Mouse (Mus musculus) CH12.LX (cell line): ENCODE data around the gene Ttc23l. TPM values are rescaled to one million over a fixed set of nuclear protein-coding genes. Genes with fewer than 3 reads are reported as not detected.

ENCODE experiments used
- DNase-seq: peaks from one replicate; pipeline ENCODE4 v3.0.0-alpha.2; 2013; ENCODE audit errors: extremely low read depth
- H3K27ac ChIP-seq: 2 replicates; pipeline ENCODE4 v1.5.1; 2012; ENCODE audit warnings: low read depth, mild to moderate bottlenecking, control low read depth, moderate library complexity; ENCODE audit not compliant: insufficient read depth
- H3K27me3 ChIP-seq: replicated peaks from 2 replicates; pipeline ENCODE3; 2012; ENCODE audit warnings: inconsistent platforms
- H3K36me3 ChIP-seq, 2 experiments: replicated peaks in 1 of 2; 2 replicates each; pipeline versions ENCODE3 to v1.6.1; 2012; ENCODE audit warnings: inconsistent platforms in 1 of 2, low read length in 1 of 2, mild to moderate bottlenecking in 1 of 2, mixed read lengths in 1 of 2, moderate library complexity in 1 of 2; ENCODE audit not compliant: control insufficient read depth in 1 of 2, insufficient read depth in 1 of 2
- H3K4me1 ChIP-seq, 2 experiments: 2 replicates each; pipeline ENCODE4 v1.6.1; 2012; ENCODE audit warnings: inconsistent platforms in 1 of 2, moderate library complexity in 1 of 2; ENCODE audit not compliant: insufficient read depth in 2 of 2, control insufficient read depth in 1 of 2
- H3K4me2 ChIP-seq: 2 replicates; pipeline ENCODE4 v1.6.1; 2012; ENCODE audit warnings: low read depth, mild to moderate bottlenecking, control low read depth; ENCODE audit not compliant: poor library complexity, insufficient read depth, severe bottlenecking
- H3K4me3 ChIP-seq, 3 experiments: fragments of 150-350 bp in 1 of 3; sonication (generic) in 1 of 3; replicated peaks in 1 of 3; 2 replicates each; pipeline versions ENCODE3 to v1.5.1; 2011 to 2012; ENCODE audit warnings: low read depth in 2 of 3, low read length in 2 of 3, mild to moderate bottlenecking in 2 of 3, moderate library complexity in 2 of 3, control low read depth in 1 of 3, improper control_type of control experiment in 1 of 3, inconsistent platforms in 1 of 3, mixed read lengths in 1 of 3; ENCODE audit not compliant: poor library complexity in 1 of 3
- H3K79me2 ChIP-seq: replicated peaks from 2 replicates; pipeline ENCODE4 v1.6.1; 2012; ENCODE audit warnings: mild to moderate bottlenecking, moderate library complexity; ENCODE audit not compliant: control insufficient read depth, poor library complexity, insufficient read depth, severe bottlenecking; ENCODE audit errors: extremely low read depth
- H3K9ac ChIP-seq: 2 replicates; pipeline ENCODE4 v1.6.1; 2012; ENCODE audit warnings: low read depth, mild to moderate bottlenecking, control low read depth, moderate library complexity; ENCODE audit not compliant: insufficient read depth
- H3K9me3 ChIP-seq: replicated peaks from 2 replicates; pipeline ENCODE3; 2012; ENCODE audit warnings: low read length, inconsistent platforms, mixed read lengths
- BHLHE40 ChIP-seq: IDR thresholded peaks from 2 replicates; pipeline ENCODE4 v1.6.1; 2011; ENCODE audit warnings: mild to moderate bottlenecking, low read depth, low read length, improper control_type of control experiment
- CHD2 ChIP-seq: IDR thresholded peaks from 2 replicates; pipeline ENCODE4 v1.6.1; 2011; ENCODE audit warnings: low read length, improper control_type of control experiment
- EP300 ChIP-seq: IDR thresholded peaks from 2 replicates; pipeline ENCODE4 v1.6.1; 2011; ENCODE audit warnings: low read length, improper control_type of control experiment
- ETS1 ChIP-seq: conservative IDR thresholded peaks from 2 replicates; pipeline ENCODE4 v1.6.1; 2012; ENCODE audit warnings: low read depth, mild to moderate bottlenecking, inconsistent platforms, low read length, improper control_type of control experiment, moderate library complexity
- GABPA ChIP-seq: IDR thresholded peaks from 2 replicates; pipeline ENCODE4 v1.6.1; 2012; ENCODE audit warnings: low read depth, low read length, improper control_type of control experiment, inconsistent platforms; ENCODE audit not compliant: insufficient replicate concordance
- IRF4 ChIP-seq: IDR thresholded peaks from 2 replicates; pipeline ENCODE4 v1.6.1; 2014; ENCODE audit warnings: low read depth, mild to moderate bottlenecking, inconsistent platforms, low read length, improper control_type of control experiment
- MEF2A ChIP-seq: IDR thresholded peaks from 2 replicates; pipeline ENCODE4 v1.6.1; 2014; ENCODE audit warnings: low read depth, mild to moderate bottlenecking, inconsistent platforms, low read length, improper control_type of control experiment, borderline replicate concordance
- MXI1 ChIP-seq: IDR thresholded peaks from 2 replicates; pipeline ENCODE4 v1.6.1; 2011; ENCODE audit warnings: mild to moderate bottlenecking, low read depth, low read length, improper control_type of control experiment
- NELFE ChIP-seq: IDR thresholded peaks from 2 replicates; pipeline ENCODE4 v1.6.1; 2011; ENCODE audit warnings: low read depth, low read length, improper control_type of control experiment
- NRF1 ChIP-seq: IDR thresholded peaks from 2 replicates; pipeline ENCODE4 v1.6.1; 2014; ENCODE audit warnings: low read depth, mild to moderate bottlenecking, inconsistent platforms, low read length, improper control_type of control experiment, moderate library complexity
- SMC3 ChIP-seq: IDR thresholded peaks from 2 replicates; pipeline ENCODE4 v1.6.1; 2011; ENCODE audit warnings: low read depth, low read length, improper control_type of control experiment
- ZNF384 ChIP-seq: IDR thresholded peaks from 2 replicates; pipeline ENCODE4 v1.6.1; 2012; ENCODE audit warnings: low read depth, low read length, improper control_type of control experiment, inconsistent platforms
- dilution Hi-C: fragments of 300-500 bp; cut with MboI; formaldehyde crosslinking; loops from 2 replicates; pipeline ENCODE4 v1.14.3; 2020; ENCODE audit warnings: low sequenced_read_pairs; ENCODE audit not compliant: extremely low pct_unique_long_range_greater_than_20kb, extremely low pct_ligation_motif_present
- in situ Hi-C: fragments of 300-500 bp; cut with MboI; formaldehyde crosslinking; loops from 3 replicates; pipeline ENCODE4 v1.14.3; 2019; ENCODE audit warnings: low sequenced_read_pairs, low pct_ligation_motif_present, low pct_unique_long_range_greater_than_20kb, mixed read lengths
- polyA plus RNA-seq: library from polyadenylated mRNA; unstranded; fragments of >175 nt; gene quantifications from 2 replicates; pipeline ENCODE4 v1.2.1, GENCODE M21; 2012; ENCODE audit warnings: low read depth; ENCODE audit not compliant: insufficient read length
- total RNA-seq, 2 experiments: library from RNA; depleted of rRNA; stranded (reverse); fragments of 300-350 nt in 1 of 2; fragments of >200 nt in 1 of 2; gene quantifications; 2 replicates each; pipeline ENCODE4 v1.2.3; 2012 to 2014

Gene Ttc23l
- total and polyA plus RNA-seq, 3 experiments: 0.15 to 0.31 TPM; not detected in 1

DNA sequence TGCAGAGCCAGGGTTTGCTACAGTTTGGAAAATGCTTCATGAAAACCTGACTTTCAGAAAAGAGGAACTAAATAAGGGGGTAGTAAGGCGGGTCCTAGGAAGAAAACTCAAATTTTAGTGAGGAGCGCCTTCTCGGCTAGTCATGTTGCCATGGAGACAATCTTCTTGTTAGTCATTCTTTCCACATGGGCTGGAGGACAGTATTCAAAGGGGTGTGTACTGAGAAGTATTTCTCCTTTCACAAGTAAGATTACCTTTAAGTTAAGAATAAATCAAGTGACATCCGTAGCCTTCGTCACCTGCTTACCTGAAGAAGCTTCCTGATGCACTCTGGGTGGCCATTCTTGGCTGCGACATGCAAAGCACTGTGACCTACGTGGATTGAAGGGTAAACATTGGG lies 40.9 kb upstream of the Ttc23l start (continued):
- TF ChIP-seq GABPA (no peak), IRF4 (peak; percentile 66; the same call in 1 of the 2 replicates), MXI1 (peak; percentile 75; the same call in 1 of the 2 replicates), ZNF384 (no peak)

DNA sequence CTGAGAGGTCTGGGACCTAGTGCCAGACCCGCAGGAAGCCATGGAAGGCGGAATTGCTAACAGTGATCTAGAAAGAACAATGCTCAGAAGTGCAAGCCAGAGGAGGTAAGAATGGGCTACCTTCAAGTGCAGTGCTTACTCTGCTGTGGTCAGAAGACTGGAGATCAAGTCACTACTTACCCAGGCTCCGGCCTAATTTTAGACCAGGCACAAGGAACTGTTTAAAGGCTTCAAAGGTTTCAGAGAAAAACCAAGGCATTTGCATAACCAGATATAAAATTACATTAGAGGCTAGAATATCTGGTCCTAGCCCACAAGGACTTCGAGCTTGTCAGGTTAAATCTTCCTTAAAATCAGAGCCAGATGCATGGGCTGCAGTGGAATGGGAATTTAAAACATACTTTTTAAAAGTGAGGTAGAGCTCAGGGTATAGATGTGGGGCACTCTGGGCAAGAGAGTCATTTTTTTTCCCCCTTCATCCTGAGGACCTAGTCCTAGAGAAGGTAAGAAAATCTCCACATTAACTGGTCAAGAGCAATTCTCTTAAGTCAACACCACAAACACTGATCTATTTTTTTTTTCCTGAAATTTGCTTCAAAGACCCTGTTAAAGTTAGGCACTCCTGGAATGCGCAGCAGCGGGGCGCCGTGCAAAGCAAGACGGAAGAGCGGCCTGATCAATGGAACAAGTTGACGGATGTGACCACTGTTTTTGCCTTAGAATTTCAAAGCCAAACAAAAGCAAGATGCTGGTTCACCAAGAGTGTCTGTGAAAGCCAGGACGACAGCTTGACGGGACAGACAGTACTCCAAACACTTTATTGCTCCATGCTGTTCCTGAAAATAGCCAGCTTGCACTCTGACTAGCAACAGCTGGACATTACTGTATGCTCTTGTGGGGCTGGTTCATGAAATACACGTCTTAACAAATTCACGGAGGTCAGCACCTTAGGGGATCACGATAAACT lies 40.1 kb upstream of the Ttc23l start:
- TF ChIP-seq BHLHE40: peak; percentile 21; the same call in 1 of the 2 replicates
- TF ChIP-seq NELFE: no peak
- TF ChIP-seq EP300: 0 out of 2 replicates have a peak, but pooled peaks have one; percentile 11
- TF ChIP-seq MEF2A: peak; percentile 84
- no peak; the same call in 1 of the 2 replicates for TF ChIP-seq ETS1
- no peak for TF ChIP-seq IRF4
- dilution Hi-C loops: no loop called here
- Histone ChIP-seq H3K27ac (no peak overlapping the region), H3K4me3 (no peak overlapping the region), H3K4me1 (peaks cover 19 to 43% of the 10 kb centered on the region in 2 experiments), H3K79me2 (no peaks in the 10 kb centered on the region), H3K27me3 (no peaks in the 10 kb centered on the region), H3K9me3 (no peaks in the 10 kb centered on the region), H3K4me2 (peak overlapping the region; percentile 85), H3K9ac (no peak overlapping the region), H3K36me3 (peaks cover 0 to 11% of the 10 kb centered on the region in 2 experiments)
- DNase-seq: peak; percentile 65
- in situ Hi-C loops: no loop called here

- DNase-seq: no peak
- no peaks in the 10 kb centered on the region for H3K79me2 ChIP-seq
- H3K27me3 ChIP-seq: no peaks in the 10 kb centered on the region
- TF ChIP-seq SMC3 (no peak), CHD2 (no peak), NRF1 (no peak)
- no peak overlapping the region for H3K4me3 ChIP-seq
- H3K9ac ChIP-seq: no peak overlapping the region
- no peaks in the 10 kb centered on the region for H3K9me3 ChIP-seq
- dilution Hi-C loops: no loop called here
- no peak overlapping the region for H3K27ac ChIP-seq
- H3K4me1 ChIP-seq: peaks cover 19 to 43% of the 10 kb centered on the region in 2 experiments
- H3K4me2 ChIP-seq: no peak overlapping the region
- peaks cover 0 to 20% of the 10 kb centered on the region in 2 experiments for H3K36me3 ChIP-seq
- in situ Hi-C loops: no loop called here
These were observed 38.4 kb upstream of the Ttc23l start for GRCm38 (mm10) chr15:10596871-10597270.
